Mouse (Mus musculus) limb, embryonic 11.5 days (tissue): ENCODE measurements around the gene Pcsk6. TPM values are rescaled to one million over a fixed set of nuclear protein-coding genes. Genes with fewer than 3 reads are reported as not detected.

Source experiments
- ATAC-seq: fragments of 200-750 bp; cut with Nextera tagmentation; 2 replicates; pipeline ENCODE4 v1.8.0; 2017; ENCODE audit warnings: low read depth; ENCODE audit not compliant: insufficient number of reproducible peaks, low FRiP score, low TSS enrichment
- DNase-seq: peaks from one replicate; pipeline ENCODE4 v3.0.0-alpha.2; 2015; ENCODE audit warnings: low spot score
- H3K27ac ChIP-seq: fragments of 300-500 bp; sonication (generic); replicated peaks from 2 replicates; pipeline ENCODE4 v1.5.1; 2014; ENCODE audit warnings: low read depth, mild to moderate bottlenecking, low read length
- H3K27me3 ChIP-seq: fragments of 300-500 bp; sonication (generic); 2 replicates; pipeline ENCODE4 v1.6.1; 2014; ENCODE audit warnings: mild to moderate bottlenecking, low read length, mixed read lengths; ENCODE audit not compliant: control insufficient read depth, insufficient read depth
- H3K36me3 ChIP-seq: fragments of 300-500 bp; sonication (generic); 2 replicates; pipeline ENCODE4 v1.6.1; 2014; ENCODE audit warnings: mild to moderate bottlenecking, low read length, moderate library complexity, mixed read lengths; ENCODE audit not compliant: control insufficient read depth, insufficient read depth
- H3K4me1 ChIP-seq: fragments of 300-500 bp; sonication (generic); 2 replicates; pipeline ENCODE4 v1.6.1; 2014; ENCODE audit warnings: low read length, mixed read lengths; ENCODE audit not compliant: control insufficient read depth, insufficient read depth
- H3K4me2 ChIP-seq: fragments of 300-500 bp; sonication (generic); 2 replicates; pipeline ENCODE4 v1.6.1; 2014; ENCODE audit warnings: low read depth, mild to moderate bottlenecking, moderate library complexity; ENCODE audit not compliant: severe bottlenecking
- H3K4me3 ChIP-seq: fragments of 300-500 bp; sonication (generic); 2 replicates; pipeline ENCODE4 v1.5.1; 2014; ENCODE audit warnings: low read depth, low read length
- H3K9ac ChIP-seq: fragments of 300-500 bp; sonication (generic); 2 replicates; pipeline ENCODE4 v1.6.1; 2014; ENCODE audit warnings: mild to moderate bottlenecking, low read length
- H3K9me3 ChIP-seq: fragments of 300-500 bp; sonication (generic); 2 replicates; pipeline ENCODE4 v1.6.1; 2016; ENCODE audit warnings: low read length; ENCODE audit not compliant: control insufficient read depth
- WGBS: fragments of 180-500 bp; shearing (Covaris S2); extraction: QIAGEN DNeasy Blood & Tissue Kit; methylation state at CpG from one replicate; pipeline ENCODE4 v1.1.7; 2014; 5-methylcytosine and 5-hydroxymethylcytosine counted together
- polyA plus RNA-seq: library from polyadenylated mRNA; unstranded; fragments of >200 nt; fragmentation: Nextera tagmentation; extraction: Ambion mirVana; gene quantifications from 2 replicates; pipeline ENCODE4 v1.2.1, GENCODE M21; 2014

The Pcsk6 gene
- polyA plus RNA-seq, 1 experiment from 2014 or later, result 5.3 TPM

GRCm38 (mm10) chr7:66090676-66091190, 229.2 kb downstream of the Pcsk6 start:
- ATAC-seq, result no peak
- Histone ChIP-seq H3K9ac (no peak overlapping the region), H3K9me3 (no peaks in the 10 kb centered on the region), H3K27ac (no peak overlapping the region), H3K4me2 (no peak overlapping the region), H3K4me3 (no peak overlapping the region), H3K27me3 (no peaks in the 10 kb centered on the region), H3K4me1 (no peaks in the 10 kb centered on the region), H3K36me3 (peaks cover 11% of the 10 kb centered on the region; the same call in 1 of the 2 replicates)
- WGBS, result 90% methylated on average over 11 of the region's 11 CpGs
- DNase-seq, result no peak

GRCm38 (mm10) chr7:66091553-66091952, 230.0 kb downstream of the Pcsk6 start:
- no peaks in the 10 kb centered on the region for H3K27me3 ChIP-seq
- no peak overlapping the region for H3K4me3 ChIP-seq
- no peak for ATAC-seq
- H3K4me2 ChIP-seq, result no peak overlapping the region
- no peaks in the 10 kb centered on the region for H3K9me3 ChIP-seq
- no peaks in the 10 kb centered on the region for H3K4me1 ChIP-seq
- WGBS, result 85% methylated on average over 7 of the region's 7 CpGs
- H3K36me3 ChIP-seq, result peaks cover 11% of the 10 kb centered on the region; the same call in 1 of the 2 replicates
- no peak overlapping the region for H3K27ac ChIP-seq
- no peak overlapping the region for H3K9ac ChIP-seq
- DNase-seq, result no peak

DNA sequence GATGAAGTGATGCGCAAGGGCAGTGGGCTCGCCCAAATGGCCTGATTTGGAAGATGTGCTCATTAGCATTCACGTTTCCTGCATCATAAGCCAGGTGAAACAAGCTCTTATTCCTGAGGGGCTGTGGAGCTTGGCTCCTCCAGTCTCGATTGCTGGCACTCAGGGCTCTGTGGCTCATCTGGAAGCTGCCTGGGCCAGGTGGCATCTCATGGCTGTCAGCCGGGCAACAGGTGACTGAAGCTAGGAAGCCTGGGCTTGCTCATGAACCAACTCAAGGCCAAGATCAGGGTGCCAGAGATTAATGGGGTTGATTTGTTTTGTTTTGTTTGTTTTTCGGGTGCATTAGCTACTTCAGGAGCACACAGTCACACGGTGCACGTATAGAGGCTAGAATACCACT, 231.1 kb downstream of the Pcsk6 start:
- H3K27ac ChIP-seq, result no peak overlapping the region
- no peak for ATAC-seq
- H3K9ac ChIP-seq, result no peak overlapping the region
- H3K4me2 ChIP-seq, result no peak overlapping the region
- H3K4me3 ChIP-seq, result no peak overlapping the region
- 87% methylated on average over 8 of the region's 8 CpGs for WGBS
- no peaks in the 10 kb centered on the region for H3K9me3 ChIP-seq
- H3K4me1 ChIP-seq, result no peaks in the 10 kb centered on the region
- DNase-seq, result no peak
- H3K27me3 ChIP-seq, result no peaks in the 10 kb centered on the region
- H3K36me3 ChIP-seq, result peaks cover 11% of the 10 kb centered on the region; the same call in 1 of the 2 replicates

GRCm38 (mm10) chr7:66094141-66094540, 232.6 kb downstream of the Pcsk6 start:
- H3K9ac ChIP-seq, result no peak overlapping the region
- ATAC-seq (no peak), DNase-seq (no peak)
- 75% methylated on average over 5 of the region's 5 CpGs for WGBS
- H3K36me3 ChIP-seq, result peaks cover 7% of the 10 kb centered on the region; the same call in 1 of the 2 replicates
- no peaks in the 10 kb centered on the region for H3K4me1 ChIP-seq
- H3K27me3 ChIP-seq, result no peaks in the 10 kb centered on the region
- H3K27ac ChIP-seq, result no peak overlapping the region
- H3K4me3 ChIP-seq, result no peak overlapping the region
- no peak overlapping the region for H3K4me2 ChIP-seq
- H3K9me3 ChIP-seq, result no peaks in the 10 kb centered on the region

DNA sequence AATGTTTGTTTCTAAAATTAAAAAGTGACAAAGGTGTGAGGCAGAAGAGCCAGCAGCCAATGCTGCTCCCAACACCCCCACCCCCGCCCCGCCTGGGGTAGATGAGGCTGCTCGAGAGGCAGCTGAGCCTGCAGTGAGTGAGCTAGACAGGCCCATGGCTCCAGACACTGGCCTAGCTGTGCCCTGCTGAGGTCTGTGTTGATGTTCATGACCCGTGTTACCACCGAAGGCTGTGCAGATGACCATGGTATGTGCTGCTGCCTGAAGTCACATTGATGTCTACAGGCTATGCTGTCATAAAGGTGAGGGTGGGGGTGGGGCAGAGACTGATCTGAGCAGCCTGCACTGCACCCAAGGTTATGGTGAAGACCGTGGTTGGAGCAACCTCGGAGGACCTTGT, 237.3 kb downstream of the Pcsk6 start:
- ATAC-seq (no peak), DNase-seq (no peak)
- Histone ChIP-seq H3K27ac (no peak overlapping the region), H3K4me2 (no peak overlapping the region), H3K4me1 (no peaks in the 10 kb centered on the region), H3K9ac (no peak overlapping the region), H3K36me3 (no peaks in the 10 kb centered on the region), H3K27me3 (no peaks in the 10 kb centered on the region), H3K9me3 (no peaks in the 10 kb centered on the region), H3K4me3 (no peak overlapping the region)
- 85% methylated on average over 7 of the region's 7 CpGs for WGBS

Other genes with a start within 250 kb of the Pcsk6 start
- 8.4 and 10.0 TPM in 2 replicates for gene Tarsl2, start 216.8 kb upstream of the Pcsk6 start, polyA plus RNA-seq
- 68.3 and 68.5 TPM in 2 replicates for gene Tm2d3, start 170.6 kb upstream of the Pcsk6 start, polyA plus RNA-seq
- gene Gm45213, start 181.9 kb downstream of the Pcsk6 start, polyA plus RNA-seq, result not detected in 2 replicates
- 271 and 274 TPM in 2 replicates for gene Snrpa1, start 197.3 kb downstream of the Pcsk6 start, polyA plus RNA-seq
- gene Selenos, start 217.9 kb downstream of the Pcsk6 start, polyA plus RNA-seq, result 87.7 and 89.7 TPM in 2 replicates
- gene Chsy1, start 247.8 kb downstream of the Pcsk6 start, polyA plus RNA-seq, result 23.9 and 27.1 TPM in 2 replicates